Mouse (Mus musculus) ovary, postnatal 10 days (tissue): ENCODE results near the gene Chrna7.

Source experiments
- DNase-seq: peaks from one replicate; pipeline ENCODE4 v3.0.0; 2022; ENCODE audit warnings: low spot score

Chrna7 gene

GRCm38 (mm10) chr7:63084351-63085003 is 127.9 kb downstream of the Chrna7 start:
- no peak for DNase-seq

- DNase-seq = no peak
Observed at GRCm38 (mm10) chr7:63060996-63061395, 151.4 kb downstream of the Chrna7 start.
